Mouse (Mus musculus) spleen, postnatal 10 days (tissue): Measurements from ENCODE around the gene Rtn1.

ENCODE experiments used
- DNase-seq, 2 experiments: peaks; one replicate each; pipeline ENCODE4 v3.0.0; 2021 to 2022; ENCODE audit warnings: low spot score in 2 of 2

The Rtn1 gene

GRCm38 (mm10) chr12:72408954-72409353 is at the start of gene Rtn1:
Rtn1 (minus strand) TSS chr12:72409054.
- no peak for DNase-seq

DNA sequence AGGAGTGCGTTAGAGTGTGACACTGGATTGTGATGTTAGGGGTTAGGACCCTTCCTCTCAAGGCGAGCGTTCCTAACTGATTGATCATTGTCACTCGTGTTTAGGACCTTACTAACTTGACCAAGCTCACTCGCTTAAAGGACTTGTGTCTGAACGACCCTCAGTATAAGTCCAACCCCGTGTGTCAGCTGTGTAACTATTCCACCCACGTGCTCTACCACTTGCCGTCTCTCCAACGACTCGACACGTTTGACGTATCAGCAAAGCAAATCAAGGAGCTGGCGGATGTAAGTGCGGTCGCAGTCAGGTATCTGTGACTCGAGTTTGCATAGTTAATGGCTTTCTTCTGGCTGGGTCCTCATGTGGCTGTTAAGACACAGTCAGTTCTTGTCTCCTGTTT is 45.1 kb upstream of the Rtn1 start:
- no peak for DNase-seq

DNA sequence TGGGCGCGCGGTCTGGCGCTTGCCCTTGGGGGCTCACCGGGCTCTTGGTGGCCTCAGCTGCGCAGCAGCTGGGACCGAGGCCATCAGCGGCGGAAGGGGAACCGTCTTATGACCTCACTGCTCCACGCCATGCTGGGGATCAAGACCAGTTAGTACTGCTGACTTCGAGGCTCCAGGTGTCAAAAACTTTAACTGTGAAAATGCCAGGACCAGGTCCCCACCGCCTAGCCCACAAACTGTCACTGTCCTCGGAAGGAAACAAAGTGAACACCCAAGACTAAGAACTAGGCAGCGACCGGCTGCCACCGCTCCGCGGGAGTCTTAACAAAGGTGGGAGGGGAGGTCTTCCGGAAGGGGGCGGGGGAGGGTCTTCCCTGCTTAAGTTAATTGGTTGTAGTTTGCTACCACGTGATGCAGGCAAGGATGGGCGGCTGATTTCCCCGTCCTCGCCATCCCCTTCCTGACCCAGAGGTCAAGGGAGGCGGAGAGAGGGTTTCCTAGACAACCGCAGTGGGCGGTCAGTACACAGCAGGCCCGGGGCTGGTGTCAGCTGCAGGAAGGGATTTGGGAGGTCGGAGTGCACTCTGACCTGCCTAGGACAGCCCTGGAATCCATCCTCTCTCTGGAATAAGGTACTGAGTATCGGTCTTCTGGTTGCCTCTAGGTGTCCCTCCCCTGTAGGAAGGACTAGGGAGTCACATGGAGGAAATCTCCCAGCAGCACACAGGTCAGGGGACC is 33.2 kb upstream of the Rtn1 start, which contains the start of gene Lrrc9:
Lrrc9 (plus strand) TSS at position 28 of the 738 bp plus-strand sequence.
- peak in 1 of 2 experiments; percentile 20 for DNase-seq

GRCm38 (mm10) chr12:72438961-72439480 is 30.2 kb upstream of the Rtn1 start:
- DNase-seq: no peak

DNA sequence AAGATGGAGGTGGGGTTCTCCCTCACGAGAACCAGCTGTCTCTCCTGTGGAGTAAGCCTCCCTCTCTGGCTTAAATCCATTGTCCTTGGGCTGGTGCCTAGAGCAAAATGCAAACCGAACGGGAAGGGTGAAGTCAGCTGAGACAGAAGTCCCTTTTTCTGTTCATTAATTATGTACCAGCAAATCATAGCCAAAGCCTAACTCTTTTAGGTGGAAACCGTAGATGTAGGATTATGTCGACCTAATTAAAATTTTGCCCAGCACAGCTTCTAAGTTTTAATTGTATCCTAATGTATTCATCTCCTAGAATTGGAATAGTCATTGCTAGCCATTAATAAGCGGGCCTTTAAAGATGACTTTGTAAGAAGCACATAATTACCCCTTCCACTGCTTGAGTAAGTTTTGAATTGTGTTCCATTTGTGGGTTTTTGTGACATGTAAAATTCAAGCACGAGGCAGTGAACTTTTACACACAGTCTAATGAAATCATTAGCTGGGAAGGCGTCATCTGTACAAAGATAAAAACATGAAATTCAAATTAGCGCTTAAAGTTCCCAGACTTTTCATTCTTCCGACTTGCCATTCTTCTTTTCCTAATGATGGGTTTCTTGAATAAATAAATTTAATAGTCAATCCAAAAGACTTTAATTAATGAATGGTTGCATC is 29.0 kb upstream of the Rtn1 start:
- no peak for DNase-seq

DNA sequence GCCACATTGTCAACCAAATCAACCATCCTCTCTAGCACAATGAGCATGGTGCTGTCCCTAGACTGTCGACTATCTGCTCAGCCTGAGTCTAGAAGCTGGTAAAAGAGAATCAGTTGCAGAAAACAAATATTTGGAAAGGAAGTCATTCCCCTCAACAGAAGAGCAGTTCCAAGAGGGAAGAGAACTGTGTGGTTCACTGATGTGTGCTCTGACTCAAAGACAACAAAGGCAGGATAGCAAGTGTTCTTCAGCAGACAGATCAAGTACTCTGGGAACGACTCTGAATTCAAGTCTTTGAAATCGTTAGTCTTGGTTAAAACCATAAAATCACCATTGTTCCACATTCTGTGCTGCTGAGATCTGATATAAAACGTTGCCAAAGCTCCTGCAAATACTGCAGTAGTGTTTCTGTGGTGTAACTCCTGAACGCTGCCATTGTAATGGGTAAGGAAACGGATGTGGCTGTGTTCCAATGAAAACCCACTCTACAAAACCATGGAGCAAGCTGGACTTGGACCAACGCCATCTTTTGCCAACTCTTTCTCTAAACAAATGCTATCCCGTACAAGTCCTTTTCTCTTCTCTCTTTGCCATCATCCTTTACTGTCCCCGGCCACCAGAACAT is 24.5 kb upstream of the Rtn1 start:
- no peak for DNase-seq

- no peak for DNase-seq
Observed at GRCm38 (mm10) chr12:72432209-72432608, 23.4 kb upstream of the Rtn1 start.

DNA sequence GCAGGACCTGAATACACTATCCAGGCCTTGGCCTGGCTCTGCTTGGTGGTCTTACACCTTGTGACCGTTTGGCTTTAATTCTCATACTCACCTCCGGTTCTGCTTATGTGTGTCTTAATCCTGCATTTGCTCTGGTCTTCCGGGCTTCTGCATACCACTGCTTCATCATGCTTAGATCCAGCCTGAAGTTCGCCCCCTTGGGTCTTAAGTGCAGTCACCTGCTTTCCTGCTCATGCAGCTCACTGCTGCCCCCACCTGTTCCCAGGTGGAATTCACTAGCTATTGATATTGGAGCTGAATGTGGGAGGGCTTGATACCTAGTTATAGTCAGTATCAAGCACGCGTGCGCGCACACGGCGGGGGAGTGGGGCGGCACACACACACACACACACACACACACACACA is 18.9 kb upstream of the Rtn1 start:
- peak; percentile 17 to 62 for DNase-seq

- no peak for DNase-seq
Observed at GRCm38 (mm10) chr12:72422681-72423080, 13.8 kb upstream of the Rtn1 start.

DNA sequence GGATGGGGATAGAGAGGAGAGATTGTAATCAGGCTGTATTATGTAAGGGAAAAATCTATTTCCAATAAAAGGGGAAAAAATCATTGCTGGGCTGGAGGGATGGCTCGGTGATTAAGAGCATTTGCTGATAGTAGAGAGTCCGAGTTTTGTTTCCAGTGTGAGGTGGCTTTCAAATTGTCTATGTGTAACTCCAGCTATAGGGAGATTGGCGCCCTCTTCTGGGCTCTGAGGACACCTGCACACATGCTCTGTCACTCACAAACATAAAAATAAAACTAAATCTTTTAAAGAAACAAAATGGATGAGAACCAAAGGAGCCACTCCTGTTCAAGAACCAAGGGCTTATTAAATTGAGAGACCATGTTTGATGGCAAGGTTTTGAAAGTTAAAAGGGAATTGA is 8.9 kb upstream of the Rtn1 start:
- peak in 1 of 2 experiments; percentile 23 for DNase-seq

- DNase-seq: peak in 1 of 2 experiments; percentile 25
Observed at GRCm38 (mm10) chr12:72408111-72408891, 553 bp downstream of the Rtn1 start.

DNA sequence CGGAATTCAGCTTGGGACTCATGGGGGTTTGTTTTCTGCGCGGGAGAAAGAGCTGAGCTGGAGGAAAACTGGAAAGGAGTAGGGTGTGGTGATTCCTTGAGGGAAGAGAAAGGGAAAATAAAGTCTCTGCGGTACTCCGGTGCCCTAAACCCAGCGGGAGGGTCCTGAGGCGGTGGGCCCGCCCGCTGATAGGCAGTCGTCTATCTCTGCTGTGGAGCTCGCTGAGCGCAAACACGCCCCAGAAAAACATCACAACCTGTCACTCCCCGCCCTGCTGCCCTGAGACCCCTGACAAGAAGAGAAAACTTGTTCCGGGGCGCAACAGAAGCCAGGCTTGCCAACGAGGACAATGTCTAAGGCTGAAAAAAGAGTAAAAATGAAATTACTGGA is 1.1 kb downstream of the Rtn1 start:
- no peak for DNase-seq

DNA sequence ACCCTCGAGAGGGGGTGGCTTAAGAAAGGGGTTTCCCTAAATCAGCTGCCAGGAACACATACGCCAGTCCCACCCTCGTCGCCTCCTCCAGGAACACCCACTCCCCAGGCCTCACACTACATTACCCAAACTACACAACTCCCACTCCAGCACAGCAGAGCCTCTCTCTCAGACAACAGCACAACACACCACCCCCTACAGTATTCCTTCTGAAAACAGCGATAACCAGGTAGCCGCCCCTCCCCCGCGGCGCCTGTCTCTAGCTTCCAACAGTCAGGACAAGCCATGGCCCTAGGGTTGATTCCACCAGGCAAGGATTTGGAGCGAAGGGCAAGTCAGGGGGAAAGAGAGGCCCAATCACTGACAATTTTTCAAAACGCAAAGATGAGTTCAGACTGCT is 1.7 kb downstream of the Rtn1 start:
- no peak for DNase-seq

GRCm38 (mm10) chr12:72405031-72405430 is 3.8 kb downstream of the Rtn1 start:
- no peak for DNase-seq

DNA sequence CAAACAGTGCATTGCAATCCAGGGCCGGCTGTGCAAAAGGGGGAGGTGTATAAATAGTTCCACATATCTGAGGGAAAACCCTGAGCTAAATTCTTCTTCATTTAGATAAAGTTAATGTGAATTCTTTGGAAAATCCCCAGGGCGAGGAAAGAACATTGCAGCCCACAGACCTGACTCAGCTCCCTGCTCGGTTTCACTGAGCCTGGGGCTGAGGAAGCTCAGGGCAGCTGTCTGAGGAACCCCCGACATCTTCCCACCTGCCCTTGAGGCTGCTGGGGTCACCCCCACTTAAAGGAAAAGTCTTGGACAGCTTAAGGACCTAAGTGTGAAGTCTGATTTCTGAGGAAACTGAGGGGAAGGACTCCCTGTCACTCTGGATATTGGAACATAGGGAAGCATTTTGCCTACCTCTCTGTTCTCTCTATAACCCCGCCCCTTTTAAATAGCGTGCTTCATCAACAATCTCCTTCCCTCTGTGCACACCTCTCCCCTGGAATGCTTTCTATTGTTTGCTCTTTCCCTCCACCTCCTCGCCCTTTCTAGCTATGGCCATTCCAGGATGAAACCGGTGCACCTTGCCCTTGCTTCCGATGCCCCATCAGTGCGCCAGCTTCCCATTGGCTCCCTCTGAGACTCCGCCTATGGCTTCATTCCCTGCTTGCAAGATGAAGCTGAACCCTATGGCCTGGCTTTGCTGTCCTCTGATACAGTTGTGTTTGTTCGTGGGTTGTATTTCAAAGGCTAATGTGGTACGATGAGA is 15.6 kb downstream of the Rtn1 start:
- DNase-seq: no peak

GRCm38 (mm10) chr12:72390346-72390745 is 18.5 kb downstream of the Rtn1 start:
- DNase-seq: no peak

- no peak for DNase-seq
Observed at GRCm38 (mm10) chr12:72389377-72390103, 19.3 kb downstream of the Rtn1 start.

DNA sequence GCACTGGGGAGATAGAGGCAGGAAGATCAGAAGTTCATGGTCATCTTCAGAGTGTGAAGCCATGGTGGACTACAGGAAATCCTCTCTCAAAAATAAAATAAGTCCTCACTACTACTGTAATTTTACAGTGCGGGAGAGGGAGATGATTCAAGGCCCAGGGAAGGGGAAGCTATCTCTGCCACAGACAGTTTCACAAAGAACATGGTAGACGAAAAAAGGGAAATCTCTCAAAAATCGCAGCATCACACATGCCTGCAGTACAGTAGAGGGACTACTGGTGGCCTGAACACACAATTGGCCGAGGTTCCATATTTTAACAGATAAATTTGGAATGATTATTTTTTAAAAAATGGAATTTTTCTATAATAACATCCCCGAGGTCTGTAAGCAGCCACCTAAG is 20.0 kb downstream of the Rtn1 start:
- no peak for DNase-seq

DNA sequence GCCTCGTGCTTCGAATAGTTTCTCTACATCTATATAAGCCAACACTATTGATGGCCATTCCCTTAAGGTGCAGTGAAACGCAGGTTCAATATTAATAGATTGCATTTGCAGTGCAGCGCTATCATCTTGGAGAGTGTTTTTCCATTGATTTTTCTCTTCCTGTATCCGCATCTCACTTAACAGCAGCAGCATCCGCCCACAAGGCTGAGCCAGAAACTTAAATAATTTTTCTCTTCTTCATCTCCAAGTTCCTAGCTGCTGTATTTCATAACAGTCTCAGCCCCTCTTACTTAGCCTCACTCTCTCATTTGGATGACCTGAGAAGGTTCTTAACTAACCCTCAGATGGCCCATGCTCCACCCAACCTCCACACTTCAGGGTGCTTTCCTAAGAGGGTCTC is 20.7 kb downstream of the Rtn1 start:
- no peak for DNase-seq

DNA sequence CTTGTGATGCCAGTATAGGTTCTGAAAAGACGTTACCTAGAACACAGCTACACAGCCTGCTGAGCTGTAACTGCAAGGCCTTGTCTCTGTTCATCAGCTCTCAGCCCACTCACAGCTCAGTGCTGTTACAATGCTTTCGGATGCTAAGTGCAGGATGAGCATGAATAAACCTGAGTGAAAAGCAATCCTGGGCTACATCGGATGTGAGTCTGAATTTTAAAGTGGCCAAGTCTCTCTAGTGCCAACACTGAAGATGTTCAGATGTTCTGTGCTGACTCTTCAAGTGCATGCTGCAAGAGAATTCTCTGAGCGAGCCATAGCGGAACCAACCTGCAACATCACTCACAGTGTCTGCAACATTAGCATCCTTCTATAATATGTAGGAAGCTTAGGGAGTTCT is 32.5 kb downstream of the Rtn1 start:
- no peak for DNase-seq
